Mouse (Mus musculus) liver, adult 2 months (tissue): Measurements from ENCODE around the gene Kif2a.

ENCODE experiments used
- CTCF ChIP-seq: fragments of 200-500 bp; IDR thresholded peaks from 2 replicates; pipeline ENCODE4 v1.5.1; 2011; ENCODE audit warnings: low read depth, low read length, control low read depth
- POLR2A ChIP-seq: fragments of 200-500 bp; IDR thresholded peaks from 2 replicates; pipeline ENCODE4 v1.6.1; 2011; ENCODE audit warnings: low read length, control low read depth; ENCODE audit not compliant: insufficient read depth; ENCODE audit errors: extremely low read depth

- no peak for TF ChIP-seq POLR2A
- no peak for TF ChIP-seq CTCF
These were observed 32.6 kb upstream of the Kif2a start for GRCm38 (mm10) chr13:107054496-107054895.
